Mouse (Mus musculus) G1E (cell line): ENCODE measurements at regions not wholly inside any gene's neighbourhood (a gene's known extent, or its start where the extent isn't known, plus 50 kb on each side); places are given as distances from the start of the nearest gene placed in this dataset.

ENCODE experiments used
- CTCF ChIP-seq: IDR thresholded peaks from 2 replicates; pipeline ENCODE4 v1.5.1; 2012; ENCODE audit warnings: low read depth, low read length, inconsistent platforms, mixed read lengths
- GATA1 ChIP-seq: IDR thresholded peaks from 2 replicates; pipeline ENCODE4 v1.6.1; 2012; ENCODE audit warnings: borderline replicate concordance, low read length, inconsistent platforms, mixed read lengths
- POLR2AphosphoS5 ChIP-seq: IDR thresholded peaks from 2 replicates; pipeline ENCODE4 v1.6.1; 2012; ENCODE audit warnings: low read depth, low read length, inconsistent platforms; ENCODE audit not compliant: insufficient replicate concordance

DNA sequence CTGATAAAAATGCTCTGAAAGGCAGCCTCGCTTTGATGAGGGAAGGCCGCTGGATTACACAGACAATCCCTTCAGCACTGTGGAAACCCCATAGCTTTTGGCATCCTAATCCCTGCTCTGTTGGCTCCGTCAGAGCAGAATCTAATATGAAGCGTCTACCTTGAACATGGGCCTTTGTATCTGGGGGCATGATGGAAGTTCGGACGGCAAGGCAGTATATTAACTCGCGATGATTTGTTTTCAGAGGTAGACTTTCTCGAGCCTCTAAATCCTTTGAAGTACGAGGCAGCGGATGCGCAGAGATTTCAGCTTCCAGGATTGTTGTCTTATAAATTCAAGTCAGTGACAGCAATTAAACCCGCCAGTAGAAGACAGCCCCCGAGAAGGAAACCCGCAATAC is 316.8 kb upstream of the 3110018I06Rik start:
- TF ChIP-seq GATA1 (no peak), CTCF (no peak), POLR2AphosphoS5 (no peak)
